Mouse (Mus musculus) right cerebral cortex, postnatal 25 days (tissue): ENCODE measurements at regions not wholly inside any gene's neighbourhood (a gene's known extent, or its start where the extent isn't known, plus 50 kb on each side); places are given as distances from the start of the nearest gene placed in this dataset.
"Not testable (repeated sequence)": the region's sequence is repeated elsewhere in the genome, so short reads cannot be mapped to it uniquely, and the experiment has no call there.

ENCODE experiments used
- DNase-seq: peaks from one replicate; pipeline ENCODE4 v3.0.0; 2022

DNA sequence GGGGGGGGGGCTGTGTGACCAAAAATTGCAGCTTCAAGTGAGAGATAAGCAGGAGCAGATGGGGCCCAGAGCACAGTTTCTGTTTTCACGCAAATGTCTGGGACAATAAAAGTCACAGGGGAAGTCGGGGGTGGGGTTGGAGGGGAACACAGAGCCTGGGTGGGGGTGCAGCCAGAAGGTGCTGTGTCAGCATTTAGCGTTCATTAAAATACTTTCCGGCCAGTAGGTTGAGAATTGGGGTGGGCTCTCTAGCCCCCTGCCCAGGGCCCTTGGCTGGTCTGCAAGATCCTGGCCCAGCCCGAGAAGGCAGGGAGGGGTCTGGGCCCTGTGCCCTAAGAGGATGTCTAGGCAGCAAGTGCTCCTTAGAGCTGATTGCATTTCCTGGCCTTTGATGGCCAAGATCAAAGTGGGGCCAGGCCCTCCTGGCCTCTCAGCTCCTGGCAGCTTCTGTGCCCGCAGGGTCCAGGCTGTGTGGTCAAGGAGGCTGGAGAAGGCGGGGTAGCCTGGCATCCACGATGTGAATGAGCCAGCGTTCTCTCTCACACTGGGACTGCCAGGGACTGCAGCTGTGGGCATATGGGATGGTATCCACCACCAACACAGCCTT, 283.0 kb downstream of the Cyp26b1 start:
- no peak for DNase-seq

GRCm38 (mm10) chr6:84307556-84307955, 286.2 kb downstream of the Cyp26b1 start:
- DNase-seq: no peak

DNA sequence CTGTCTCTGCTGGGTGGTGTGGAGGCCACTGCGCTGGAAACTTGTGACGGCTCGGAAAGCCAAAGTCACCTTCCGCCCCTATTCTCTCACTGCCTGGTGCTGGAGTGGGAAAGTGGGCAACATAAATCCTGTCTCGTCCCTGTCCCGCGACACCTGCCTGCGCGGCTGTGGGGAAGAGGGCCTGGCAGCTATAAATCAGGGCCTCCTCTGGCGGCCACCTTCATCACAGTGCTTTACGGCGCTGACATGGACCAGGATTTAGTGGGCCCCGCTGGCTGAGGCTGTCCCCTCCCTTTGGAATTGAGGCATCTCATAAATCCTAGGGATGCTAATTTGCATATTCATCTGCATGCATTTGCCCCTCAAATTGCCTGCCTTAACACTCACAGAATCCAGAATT, 287.1 kb downstream of the Cyp26b1 start:
- no peak for DNase-seq

- DNase-seq: no peak
Measured at GRCm38 (mm10) chr6:84305093-84305492, 288.6 kb downstream of the Cyp26b1 start.

DNA sequence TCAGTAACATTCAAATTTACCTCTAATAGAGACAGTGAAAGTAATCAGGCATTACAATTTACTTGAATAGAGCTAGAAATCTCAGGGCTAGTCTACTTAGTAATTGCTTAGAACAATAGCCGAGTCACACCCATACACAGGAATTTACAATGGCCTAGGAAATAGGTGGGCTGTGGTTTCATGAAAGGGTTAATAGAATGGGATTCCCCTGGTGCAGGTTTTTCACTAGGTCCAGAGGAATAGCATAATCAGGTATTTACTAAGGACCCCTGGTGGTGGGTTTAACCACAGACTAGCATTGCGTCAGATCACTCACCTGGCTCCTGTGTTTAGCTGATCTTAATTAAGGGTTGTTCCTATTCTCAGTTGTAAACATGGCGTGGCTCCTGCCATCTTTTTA, 290.8 kb downstream of the Cyp26b1 start:
- DNase-seq: not testable (repeated sequence)

GRCm38 (mm10) chr6:84299936-84300335, 291.5 kb downstream of the Dysf start:
- DNase-seq: no peak

DNA sequence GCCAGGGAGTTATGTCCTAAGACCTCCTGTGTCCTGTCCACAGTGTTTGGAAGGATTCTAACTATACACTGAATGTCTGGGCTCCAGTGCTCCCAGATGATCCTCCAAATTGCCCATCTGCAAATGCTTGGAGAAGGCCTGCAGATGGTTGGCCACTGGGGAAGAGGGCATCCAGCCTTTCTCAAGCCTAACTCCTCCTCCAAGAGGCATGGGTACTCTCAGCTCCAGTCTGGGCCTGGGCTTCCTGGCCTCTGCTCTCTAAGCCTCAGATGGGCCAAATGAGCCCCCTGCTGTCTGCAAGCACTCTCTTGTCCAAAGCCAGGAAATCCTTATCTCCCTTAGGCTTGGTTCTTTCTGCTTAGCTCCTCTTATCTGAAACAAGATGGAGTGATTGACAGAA, 290.8 kb downstream of the Dysf start:
- no peak for DNase-seq

- not testable (repeated sequence) for DNase-seq
Measured at GRCm38 (mm10) chr6:84273907-84274306, 265.5 kb downstream of the Dysf start.

DNA sequence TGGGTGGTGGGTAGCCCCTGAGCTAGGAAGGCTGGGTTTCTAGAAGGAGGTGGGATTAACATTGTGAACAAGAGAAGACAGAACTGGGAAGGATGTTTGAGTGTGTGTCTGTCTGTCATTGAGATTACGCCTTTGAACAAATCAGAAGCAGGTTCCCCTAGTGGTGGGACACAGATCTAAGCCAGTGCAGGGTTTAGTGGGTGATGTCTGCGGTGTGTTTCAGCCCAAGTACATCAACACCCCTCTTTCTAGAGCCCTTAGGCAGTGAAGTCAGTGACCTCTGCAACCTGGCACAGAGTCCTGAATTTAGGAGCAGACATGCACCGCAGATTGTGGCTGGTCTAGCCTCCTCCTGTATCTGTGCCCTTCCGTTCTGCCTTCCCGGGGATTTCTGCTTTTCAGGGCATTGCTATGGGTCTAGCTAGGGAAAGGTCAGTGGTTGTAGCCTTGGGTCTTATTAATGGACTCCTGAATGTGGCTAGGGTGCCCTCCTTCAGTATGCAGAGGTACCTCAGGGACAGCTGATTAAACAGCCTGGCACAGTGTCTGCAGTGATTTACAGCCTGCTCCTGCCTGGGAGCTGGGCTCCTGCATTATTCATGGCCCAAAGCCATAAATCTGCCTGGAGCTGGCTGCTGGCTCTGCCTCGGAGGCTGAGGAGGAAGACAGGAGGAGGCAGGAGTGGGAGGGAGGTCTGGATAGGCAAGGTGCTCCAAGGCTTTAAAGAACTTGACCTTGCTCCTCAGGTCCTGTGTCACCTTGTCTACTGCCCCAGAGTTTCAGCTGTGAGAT, 264.3 kb downstream of the Dysf start:
- DNase-seq: peak; percentile 39

GRCm38 (mm10) chr6:84271966-84272365, 263.6 kb downstream of the Dysf start:
- no peak for DNase-seq

DNA sequence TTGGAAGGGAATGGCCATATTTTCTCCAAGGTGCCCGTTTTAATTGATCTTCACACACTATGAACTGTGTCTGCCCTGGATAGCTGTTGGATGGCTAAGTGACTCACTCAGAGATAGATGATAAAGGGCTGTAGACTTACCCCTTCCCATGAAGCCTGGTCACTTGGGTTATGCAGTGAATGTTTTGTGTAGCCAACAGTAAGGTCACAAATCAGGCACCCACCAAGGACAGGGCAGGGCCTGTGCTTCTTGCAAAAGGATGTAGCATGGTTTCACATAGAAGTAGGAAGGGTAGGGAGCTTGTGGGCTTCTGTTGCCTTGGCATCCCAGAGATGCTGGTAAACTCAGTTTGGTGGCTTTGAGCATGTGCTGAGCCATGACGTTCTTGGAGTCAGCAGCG, 263.1 kb downstream of the Dysf start:
- DNase-seq: no peak

DNA sequence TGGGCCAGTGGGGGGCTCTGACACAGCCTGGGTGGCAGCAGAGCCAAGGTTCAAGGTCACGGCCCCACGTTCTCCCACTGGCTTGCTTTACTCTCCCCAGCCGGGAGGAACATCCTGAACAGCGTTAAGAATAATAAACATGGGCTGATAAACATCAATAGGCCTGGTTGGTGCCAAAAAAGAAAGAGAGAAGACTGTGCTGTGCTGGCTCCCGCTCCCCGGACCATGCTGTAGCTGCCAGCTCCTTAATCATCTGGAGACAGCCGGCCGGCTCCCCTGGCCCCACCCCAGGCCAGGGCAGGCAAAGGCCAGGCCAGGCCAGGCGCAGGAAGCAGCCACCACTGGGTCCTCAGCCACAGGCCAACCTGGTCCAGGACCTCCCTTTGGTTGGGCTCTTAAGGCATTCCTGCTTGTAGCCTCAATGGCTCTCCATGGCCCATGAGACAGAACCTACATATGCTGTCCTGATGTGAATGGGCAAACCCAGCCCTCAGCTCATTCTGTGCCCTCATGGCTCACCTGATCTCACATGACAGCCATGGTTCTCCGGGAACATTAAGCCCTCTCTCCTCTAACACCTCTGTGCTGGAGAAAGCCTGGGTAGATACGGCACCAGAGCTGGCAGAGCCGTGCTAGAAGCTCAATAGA, 262.3 kb downstream of the Dysf start:
- DNase-seq: no peak

DNA sequence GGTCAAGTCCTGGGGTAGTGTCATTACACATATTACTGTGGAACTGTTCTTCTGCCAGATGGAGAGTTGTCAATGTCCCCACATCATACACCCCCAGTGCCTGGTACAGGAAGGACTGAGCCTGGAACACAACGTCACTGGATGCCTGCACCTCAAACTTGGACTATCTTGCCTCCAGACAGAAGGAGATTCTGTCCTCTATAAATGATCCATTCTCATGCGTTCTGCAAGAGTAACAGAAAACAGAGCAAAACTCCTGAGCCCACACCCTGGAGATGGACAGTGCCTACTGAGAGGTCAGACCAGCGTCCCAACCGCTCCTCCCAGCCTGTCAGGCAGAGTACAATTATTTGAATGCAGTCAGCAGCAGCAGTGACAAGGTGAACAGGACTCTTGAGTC, 261.1 kb downstream of the Dysf start:
- DNase-seq: no peak

DNA sequence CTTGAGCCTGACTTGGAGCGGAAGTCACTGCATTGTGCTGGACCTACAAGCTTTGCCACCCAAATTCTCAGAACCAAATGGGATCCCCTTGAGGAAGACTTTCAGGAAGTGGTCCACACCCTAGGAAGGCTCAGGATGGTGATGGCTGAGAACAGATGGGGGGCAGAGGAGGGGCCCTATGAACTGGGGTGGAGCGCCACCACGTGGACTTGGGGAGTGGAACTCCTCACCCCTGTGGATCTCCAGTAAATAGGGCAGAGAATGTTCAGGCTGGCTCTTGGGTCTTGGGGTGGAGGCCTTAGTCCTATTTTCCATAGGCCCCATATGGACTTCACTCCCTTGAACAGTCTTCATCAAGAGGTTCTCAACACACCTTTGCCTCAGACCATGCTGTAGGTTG, 260.6 kb downstream of the Dysf start:
- DNase-seq: no peak

DNA sequence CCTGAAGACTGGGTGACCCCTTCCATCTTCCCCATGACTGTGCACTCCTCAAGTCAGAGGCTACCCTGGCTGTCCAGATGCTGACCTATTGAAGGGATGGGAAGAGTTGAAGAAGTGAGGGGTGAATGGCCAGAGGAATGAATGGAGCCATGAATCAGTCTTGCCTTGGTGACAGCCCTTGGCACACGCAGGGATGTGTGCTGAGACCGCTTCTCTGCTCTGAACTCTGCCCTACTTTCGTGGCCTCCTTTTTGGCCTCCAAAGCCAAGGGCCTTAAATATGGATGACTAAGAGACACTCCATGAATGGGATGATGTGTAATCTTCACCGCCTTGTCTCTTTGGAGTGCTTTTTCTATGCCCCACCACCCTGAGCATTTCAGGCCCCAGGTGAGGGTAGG, 259.7 kb downstream of the Dysf start:
- DNase-seq: no peak

DNA sequence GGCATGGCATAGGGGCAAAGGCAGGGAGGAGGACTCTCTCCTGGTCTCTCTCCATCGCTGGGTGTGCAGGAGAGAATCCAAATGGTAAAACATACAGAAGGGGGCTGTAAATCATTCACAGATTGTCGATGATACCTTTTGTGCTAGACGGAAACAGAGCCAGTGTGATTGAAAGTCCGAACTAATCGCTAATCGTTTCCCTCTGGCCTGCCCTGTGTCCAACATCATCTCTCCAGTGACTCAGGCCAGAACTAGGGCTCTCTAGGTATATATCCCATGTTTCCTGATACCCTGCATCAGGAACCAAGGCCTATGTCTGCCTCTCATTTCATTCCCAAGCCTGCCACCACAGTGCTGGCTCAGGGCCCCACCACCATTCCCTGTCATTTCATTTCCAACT, 259.1 kb downstream of the Dysf start:
- no peak for DNase-seq

DNA sequence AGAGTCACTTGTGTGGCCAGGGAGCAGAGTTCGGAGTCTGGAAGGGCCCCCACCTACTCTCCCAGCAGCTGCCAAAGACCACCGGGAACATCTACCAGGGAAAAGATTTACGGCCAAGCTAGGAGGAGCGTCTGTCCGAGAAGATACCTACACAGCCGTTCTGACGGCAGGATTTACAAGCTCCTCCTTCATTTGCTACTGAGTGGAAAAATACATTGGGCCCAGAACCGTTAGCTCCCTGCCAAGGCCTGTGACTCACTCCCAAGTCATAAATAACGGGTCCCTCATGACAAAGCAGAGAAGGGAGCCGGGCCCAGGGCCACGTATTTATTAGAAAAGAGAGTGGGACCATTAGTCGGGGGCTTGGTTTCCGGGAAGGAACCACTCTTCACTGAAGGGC, 258.3 kb downstream of the Dysf start:
- no peak for DNase-seq

GRCm38 (mm10) chr6:84264681-84265080, 256.3 kb downstream of the Dysf start:
- no peak for DNase-seq

DNA sequence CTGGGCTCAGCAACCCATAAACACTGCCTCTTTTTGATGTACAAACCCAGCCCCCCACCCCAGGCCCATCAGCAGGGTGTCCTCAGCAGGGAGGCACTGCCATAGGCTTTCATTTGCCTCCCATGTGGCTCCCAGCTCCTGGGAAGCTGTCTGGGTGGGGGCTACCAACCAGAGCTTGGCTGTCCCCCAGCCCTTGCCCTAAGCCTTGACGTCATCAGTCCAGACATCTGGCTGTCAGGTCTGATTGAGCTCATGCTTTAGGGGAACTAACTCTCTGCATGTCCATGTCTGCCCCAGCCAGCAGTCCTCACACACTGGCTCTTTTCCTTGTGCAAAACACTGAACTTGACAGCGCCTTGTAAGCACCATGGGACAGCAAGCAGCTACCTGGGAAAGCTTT, 255.3 kb downstream of the Dysf start:
- no peak for DNase-seq

DNA sequence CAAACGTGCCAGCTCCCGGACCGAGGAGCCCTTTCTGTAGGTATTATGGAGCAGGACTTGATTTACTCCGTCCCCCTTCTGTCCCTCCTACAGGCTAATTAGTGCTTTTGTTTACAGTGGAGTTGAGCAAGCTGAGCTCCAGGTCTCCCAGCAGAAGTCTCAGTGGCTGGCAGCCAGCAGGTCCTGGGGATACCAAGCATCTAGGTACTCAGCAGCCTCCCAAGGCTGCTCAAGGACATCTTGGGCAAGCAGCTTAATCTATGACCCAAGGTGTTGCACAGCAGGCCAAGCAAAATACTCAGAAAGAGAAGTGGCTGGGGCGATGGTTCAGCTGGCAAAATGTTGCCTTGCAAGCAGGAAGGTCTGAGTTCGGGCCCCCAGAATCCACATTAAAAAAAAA, 254.4 kb downstream of the Dysf start:
- DNase-seq: no peak

- no peak for DNase-seq
Measured at GRCm38 (mm10) chr6:84261483-84261882, 253.1 kb downstream of the Dysf start.
